Mouse (Mus musculus) cerebellum, adult 8-10 months (tissue): Measurements from ENCODE around the gene Stambpl1.

Experiments
- DNase-seq: peaks from one replicate; pipeline ENCODE4 v3.0.0; 2022

Gene Stambpl1

DNA sequence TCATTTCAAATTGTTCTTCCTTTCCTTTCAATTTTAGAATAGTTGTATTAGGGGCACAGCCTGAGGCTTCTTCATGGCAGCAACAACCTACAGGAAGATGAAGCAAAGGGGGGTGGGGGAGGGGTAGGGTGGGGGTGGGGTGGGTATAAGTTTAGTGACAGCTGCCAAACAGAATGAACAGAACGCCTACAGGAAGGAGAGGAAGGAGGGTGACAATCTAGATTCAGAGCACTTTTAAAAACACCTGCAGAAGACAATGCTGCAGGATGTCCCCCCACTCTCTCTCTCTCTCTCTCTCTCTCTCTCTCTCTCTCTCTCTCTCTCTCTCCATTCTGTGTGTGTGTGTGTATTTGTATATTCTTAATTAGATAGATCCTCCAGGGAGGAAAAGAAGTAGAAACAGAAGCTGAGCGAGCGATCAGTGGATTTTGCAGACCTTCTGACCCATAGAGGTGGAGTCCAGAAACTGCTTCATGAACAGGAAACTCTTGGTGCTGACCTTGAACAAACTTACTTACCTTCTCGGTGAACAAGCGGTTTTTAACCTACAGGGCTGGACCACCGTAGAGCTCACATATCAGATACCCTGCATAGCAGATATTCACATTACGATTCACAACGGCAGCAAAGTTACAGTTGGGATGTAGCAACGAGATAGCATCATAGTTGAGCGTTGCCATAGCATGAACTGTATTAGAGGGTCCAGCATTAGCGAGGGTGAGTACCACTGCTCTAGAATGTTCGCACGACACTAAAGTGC, 95.8 kb downstream of the Stambpl1 start:
- no peak for DNase-seq

DNA sequence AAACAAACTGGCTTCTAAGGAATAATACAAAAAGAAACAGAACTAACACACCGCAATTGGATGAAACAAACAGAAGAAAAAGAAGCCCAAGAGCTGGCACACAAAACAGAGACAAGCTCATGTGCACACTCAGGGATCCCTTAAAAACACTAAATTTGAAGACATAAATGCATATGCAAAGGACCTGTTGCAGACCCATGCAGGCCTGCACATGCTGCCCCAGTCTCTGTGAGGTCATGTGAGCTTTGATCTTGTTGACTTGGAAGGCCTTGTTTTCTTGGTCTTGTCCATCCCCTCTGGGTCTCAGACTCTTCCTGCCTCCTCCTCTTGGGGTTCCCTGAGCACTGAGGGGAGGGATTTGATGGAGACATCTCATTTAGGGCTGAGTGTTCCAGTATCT, 96.7 kb downstream of the Stambpl1 start:
- DNase-seq: no peak
